Mouse (Mus musculus) bone marrow, adult 2 months (tissue): Measurements from ENCODE around the gene Fermt3. TPM values are rescaled to one million over a fixed set of nuclear protein-coding genes. Genes with fewer than 3 reads are reported as not detected.
A peak's percentile ranks its signal among the peaks of the same experiment; 100 is the strongest.

Experiments used
- H3K27ac ChIP-seq: fragments of 200-500 bp; 2 replicates; pipeline ENCODE4 v1.5.1; 2012; ENCODE audit warnings: low read depth, mild to moderate bottlenecking, control low read depth, inconsistent platforms, low read length; ENCODE audit not compliant: control insufficient read depth, poor library complexity, insufficient read depth
- H3K4me1 ChIP-seq: fragments of 200-500 bp; 2 replicates; pipeline ENCODE4 v1.6.1; 2011; ENCODE audit warnings: low read length; ENCODE audit not compliant: control insufficient read depth, insufficient read depth
- H3K4me3 ChIP-seq: fragments of 200-500 bp; replicated peaks from 2 replicates; pipeline ENCODE3; 2011; ENCODE audit warnings: mild to moderate bottlenecking, low read depth, low read length, control low read depth; ENCODE audit not compliant: control insufficient read depth
- CTCF ChIP-seq: fragments of 200-500 bp; IDR thresholded peaks from 2 replicates; pipeline ENCODE4 v1.5.1; 2011; ENCODE audit warnings: low read length, control low read depth; ENCODE audit not compliant: control insufficient read depth, insufficient read depth
- POLR2A ChIP-seq: fragments of 200-500 bp; IDR thresholded peaks from 2 replicates; pipeline ENCODE4 v1.6.1; 2011; ENCODE audit warnings: low read depth, mild to moderate bottlenecking, control low read depth, low read length, borderline replicate concordance; ENCODE audit not compliant: control insufficient read depth
- WGBS: fragments of 180-500 bp; shearing (Covaris S2); methylation state at CpG from one replicate; pipeline ENCODE4 v1.1.7; 2018; 5-methylcytosine and 5-hydroxymethylcytosine counted together
- polyA plus RNA-seq: library from polyadenylated mRNA; stranded (reverse); fragments of >200 nt; gene quantifications from 2 replicates; pipeline ENCODE4 v1.2.4, GENCODE M21; 2011; ENCODE audit warnings: low replicate concordance; ENCODE audit not compliant: missing spikeins, insufficient read depth, insufficient read length

Gene Fermt3
- polyA plus RNA-seq, 1 experiment = 202 TPM

DNA sequence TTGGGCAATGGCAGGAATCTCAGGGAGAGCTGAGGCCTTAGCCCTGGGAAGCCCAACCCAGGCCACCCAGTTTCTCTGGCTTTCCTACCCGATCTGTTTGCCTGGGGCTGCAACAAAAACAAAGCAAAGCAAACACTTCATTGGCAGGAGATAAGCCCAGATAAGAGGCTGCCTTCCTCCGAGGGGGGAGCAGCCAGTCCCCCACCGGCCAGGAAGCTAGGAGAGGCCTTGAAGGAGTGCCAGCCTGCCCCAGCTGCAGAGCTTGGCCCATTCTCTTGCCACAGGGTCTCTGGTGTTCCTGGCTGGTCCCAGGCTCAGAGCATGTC is 66.6 kb downstream of the Fermt3 start:
- TF ChIP-seq CTCF = no peak
- no peak for TF ChIP-seq POLR2A
- H3K4me1 ChIP-seq = peaks cover 2% of the 10 kb centered on the region; the same call in 1 of the 2 replicates
- no peak overlapping the region for H3K4me3 ChIP-seq
- H3K27ac ChIP-seq = peak overlapping the region; percentile 15; the same call in 1 of the 2 replicates
- WGBS = 15% methylated on average over 3 of the region's 3 CpGs

GRCm38 (mm10) chr19:6951994-6952711 is 67.1 kb downstream of the Fermt3 start:
- peaks cover 2% of the 10 kb centered on the region; the same call in 1 of the 2 replicates for H3K4me1 ChIP-seq
- WGBS = 3% methylated on average over 31 of the region's 31 CpGs
- TF ChIP-seq CTCF = no peak
- TF ChIP-seq POLR2A = 0 out of 2 replicates have a peak, but pooled peaks have one; percentile 7

DNA sequence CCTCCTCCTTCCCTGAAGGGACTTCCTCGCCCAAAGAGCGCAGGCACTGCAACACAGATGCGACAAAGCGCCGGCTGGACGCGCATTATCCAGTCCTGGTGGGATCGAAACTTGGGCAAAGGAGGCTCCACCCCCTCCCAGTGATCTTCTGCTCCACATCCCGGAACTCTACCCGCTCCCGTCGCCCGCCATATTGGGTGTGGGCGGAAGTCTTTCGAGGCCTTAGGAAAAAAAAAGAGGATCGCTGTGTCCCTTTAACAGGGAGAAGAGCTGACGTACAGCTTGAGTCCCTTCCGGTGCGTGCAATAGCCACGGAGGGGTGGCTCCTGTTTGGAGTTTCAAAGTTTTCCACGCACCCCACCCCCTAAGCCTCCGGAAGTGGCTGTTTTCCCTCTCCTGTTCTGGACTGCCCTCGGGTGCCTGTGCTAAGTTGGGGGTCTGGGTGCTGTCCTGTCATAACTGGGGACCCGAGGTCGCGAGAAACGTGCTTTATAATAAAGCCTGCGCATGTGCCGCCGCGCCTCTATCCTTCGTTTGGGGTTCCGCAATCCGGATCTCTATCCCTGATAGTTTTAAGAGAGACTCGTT is 67.8 kb downstream of the Fermt3 start:
- H3K4me1 ChIP-seq = peaks cover 2% of the 10 kb centered on the region; the same call in 1 of the 2 replicates
- WGBS = under 1% methylated on average over 35 of the region's 35 CpGs
- peak; percentile 78; the same call in 1 of the 2 replicates for TF ChIP-seq POLR2A
- TF ChIP-seq CTCF = peak; percentile 4; the same call in 1 of the 2 replicates

More at GRCm38 (mm10) chr19:6951994-6952711, 67.1 kb downstream of the Fermt3 start:
- Histone ChIP-seq H3K27ac (peak overlapping the region; percentile 85), H3K4me3 (peak overlapping the region; percentile 84)

DNA sequence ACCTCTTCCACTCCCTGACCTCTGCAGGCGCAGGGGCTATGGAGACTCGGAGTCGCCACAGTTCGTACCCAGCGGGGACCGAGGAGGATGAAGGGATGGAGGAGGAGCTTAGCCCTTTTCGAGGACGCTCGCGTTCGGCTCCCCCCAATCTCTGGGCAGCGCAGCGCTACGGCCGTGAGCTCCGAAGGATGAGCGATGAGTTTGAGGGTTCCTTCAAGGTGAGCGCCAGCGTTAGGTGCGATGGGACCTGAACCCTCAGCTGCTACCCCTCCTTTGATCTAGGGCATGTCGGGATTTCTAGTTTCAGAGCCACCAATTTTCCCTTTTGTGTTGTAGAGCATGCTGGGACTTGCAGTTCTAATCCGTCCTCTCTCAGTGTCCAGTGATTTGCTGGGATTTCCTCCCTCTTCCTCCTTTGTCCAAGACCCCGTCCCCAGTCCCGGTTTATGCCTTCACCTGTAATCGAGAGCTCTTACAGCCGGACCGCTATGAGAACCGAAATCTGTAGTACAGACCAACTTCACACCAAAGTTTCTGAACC is 68.6 kb downstream of the Fermt3 start:
- peak overlapping the region; percentile 85 for H3K27ac ChIP-seq
- H3K4me1 ChIP-seq = peaks cover 2% of the 10 kb centered on the region; the same call in 1 of the 2 replicates
- WGBS = under 1% methylated on average over 28 of the region's 28 CpGs
- TF ChIP-seq POLR2A = 0 out of 2 replicates have a peak, but pooled peaks have one; percentile 46
- TF ChIP-seq CTCF = no peak
- peak overlapping the region; percentile 84 for H3K4me3 ChIP-seq

More for the DNA sequence above, 67.8 kb downstream of the Fermt3 start:
- Histone ChIP-seq H3K27ac (peak overlapping the region; percentile 85), H3K4me3 (peak overlapping the region; percentile 84)

- H3K27ac ChIP-seq = no peak overlapping the region
- peaks cover 2% of the 10 kb centered on the region; the same call in 1 of the 2 replicates for H3K4me1 ChIP-seq
- 81% methylated on average over 5 of the region's 5 CpGs for WGBS
- TF ChIP-seq POLR2A (no peak), CTCF (no peak)
- H3K4me3 ChIP-seq = no peak overlapping the region
Measured at GRCm38 (mm10) chr19:6949951-6950350, 69.3 kb downstream of the Fermt3 start.

DNA sequence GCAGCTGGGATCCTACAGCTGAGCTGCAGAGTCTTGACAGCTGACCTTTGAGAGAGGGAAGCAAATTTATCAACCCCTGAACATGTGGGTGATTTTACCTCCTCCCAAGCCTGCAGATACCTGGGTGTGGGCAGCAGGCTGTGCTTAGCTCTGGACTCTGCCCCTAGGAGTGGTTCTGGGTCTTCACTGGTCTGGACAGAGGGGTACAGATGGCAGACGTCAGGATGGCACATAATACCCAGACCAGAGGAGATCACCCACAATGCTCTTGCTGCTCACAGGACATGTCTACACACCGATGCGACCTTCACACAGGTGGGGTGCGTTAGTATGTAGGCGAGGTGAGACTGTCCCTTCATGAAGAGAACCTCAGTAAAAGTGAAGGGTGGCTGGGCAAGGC is 69.7 kb downstream of the Fermt3 start:
- no peak overlapping the region for H3K27ac ChIP-seq
- 90% methylated on average over 5 of the region's 5 CpGs for WGBS
- peaks cover 2% of the 10 kb centered on the region; the same call in 1 of the 2 replicates for H3K4me1 ChIP-seq
- no peak overlapping the region for H3K4me3 ChIP-seq
- TF ChIP-seq POLR2A = no peak
- TF ChIP-seq CTCF = no peak

Other genes starting within 250 kb of the Fermt3 start
- gene Rps6ka4, start 178.8 kb downstream of the Fermt3 start, polyA plus RNA-seq = 4.7 and 5.5 TPM in 2 replicates
- 29.0 and 66.6 TPM in 2 replicates for gene Ccdc88b, start 161.3 kb downstream of the Fermt3 start, polyA plus RNA-seq
- 28.6 and 37.9 TPM in 2 replicates for gene Trmt112, start 109.8 kb downstream of the Fermt3 start, polyA plus RNA-seq
- gene Prdx5, start 109.4 kb downstream of the Fermt3 start, polyA plus RNA-seq = 181 and 324 TPM in 2 replicates
- gene Esrra, start 97.7 kb downstream of the Fermt3 start, polyA plus RNA-seq = 25.1 and 27.2 TPM in 2 replicates
- gene Catsperz, start 94.1 kb downstream of the Fermt3 start, polyA plus RNA-seq = 2.6 TPM in 1 of 2 replicates, not detected in the other
- not detected in 2 replicates for gene Kcnk4, start 85.0 kb downstream of the Fermt3 start, polyA plus RNA-seq
- gene Bad, start 77.6 kb downstream of the Fermt3 start, polyA plus RNA-seq = 15.4 and 20.4 TPM in 2 replicates
- 18.7 and 31.9 TPM in 2 replicates for gene Gpr137, start 77.0 kb downstream of the Fermt3 start, polyA plus RNA-seq
- gene Ppp1r14b, start 44.5 kb downstream of the Fermt3 start, polyA plus RNA-seq = 83.5 and 137 TPM in 2 replicates
- gene Plcb3, start 43.0 kb downstream of the Fermt3 start, polyA plus RNA-seq = 9.7 and 14.6 TPM in 2 replicates
- 40.9 and 42.3 TPM in 2 replicates for gene Fkbp2, start 39.0 kb downstream of the Fermt3 start, polyA plus RNA-seq
- gene Vegfb, start 31.8 kb downstream of the Fermt3 start, polyA plus RNA-seq = 10.0 and 14.0 TPM in 2 replicates
- 14.8 and 28.8 TPM in 2 replicates for gene Dnajc4, start 26.9 kb downstream of the Fermt3 start, polyA plus RNA-seq
- 13.2 and 20.7 TPM in 2 replicates for gene Nudt22, start 23.4 kb downstream of the Fermt3 start, polyA plus RNA-seq
- gene Trpt1, start 23.3 kb downstream of the Fermt3 start, polyA plus RNA-seq = 4.6 TPM in 1 of 2 replicates, not detected in the other
- gene Stip1, start 20.5 kb upstream of the Fermt3 start, polyA plus RNA-seq = 54.6 and 95.7 TPM in 2 replicates
- 4.8 and 6.2 TPM in 2 replicates for gene Macrod1, start 37.3 kb upstream of the Fermt3 start, polyA plus RNA-seq
- gene Flrt1, start 86.3 kb upstream of the Fermt3 start, polyA plus RNA-seq = not detected in 2 replicates
- 24.0 and 45.5 TPM in 2 replicates for gene Otub1, start 186.8 kb upstream of the Fermt3 start, polyA plus RNA-seq
- 369 and 431 TPM in 2 replicates for gene Cox8a, start 198.1 kb upstream of the Fermt3 start, polyA plus RNA-seq
- gene Naa40, start 221.7 kb upstream of the Fermt3 start, polyA plus RNA-seq = 16.3 and 17.7 TPM in 2 replicates
- gene Rcor2, start 247.9 kb upstream of the Fermt3 start, polyA plus RNA-seq = 4.4 and 19.6 TPM in 2 replicates